Mouse (Mus musculus) bone marrow macrophage, adult 2 months (primary cell): ENCODE results near the gene Ostm1. TPM values are rescaled to one million over a fixed set of nuclear protein-coding genes. Genes with fewer than 3 reads are reported as not detected.

Experiments used
- H3K27ac ChIP-seq: 2 replicates; pipeline ENCODE4 v1.5.1; 2012; ENCODE audit warnings: low read depth, low read length; ENCODE audit not compliant: insufficient read depth
- H3K4me1 ChIP-seq: 2 replicates; pipeline ENCODE4 v1.6.1; 2012; ENCODE audit warnings: low read length; ENCODE audit not compliant: control insufficient read depth, insufficient read depth
- H3K4me3 ChIP-seq: 2 replicates; pipeline ENCODE4 v1.5.1; 2012; ENCODE audit warnings: mild to moderate bottlenecking, low read length, moderate library complexity; ENCODE audit not compliant: insufficient read depth
- CTCF ChIP-seq: IDR thresholded peaks from 2 replicates; pipeline ENCODE4 v1.5.1; 2012; ENCODE audit warnings: low read depth, mild to moderate bottlenecking, low read length, moderate library complexity
- POLR2A ChIP-seq: IDR thresholded peaks from 2 replicates; pipeline ENCODE4 v1.6.1; 2012; ENCODE audit warnings: mild to moderate bottlenecking, low read depth, low read length, borderline replicate concordance
- polyA plus RNA-seq: library from polyadenylated mRNA; stranded (reverse); fragments of >200 nt; gene quantifications from 2 replicates; pipeline ENCODE4 v1.2.4, GENCODE M21; 2012; ENCODE audit not compliant: missing spikeins, insufficient read depth, insufficient read length

The Ostm1 gene
- polyA plus RNA-seq, 1 experiment = 48.5 TPM

- H3K27ac ChIP-seq = peak overlapping the region; percentile 82
- peak overlapping the region; percentile 99 for H3K4me3 ChIP-seq
- TF ChIP-seq CTCF (no peak), POLR2A (0 out of 2 replicates have a peak, but pooled peaks have one; percentile 41)
Observed at GRCm38 (mm10) chr10:42678755-42679364, 95.2 kb downstream of the Ostm1 start.

GRCm38 (mm10) chr10:42679586-42679985, 96.0 kb downstream of the Ostm1 start:
- TF ChIP-seq POLR2A (no peak), CTCF (no peak)
- peak overlapping the region; percentile 99 for H3K4me3 ChIP-seq
- peaks cover 4% of the 10 kb centered on the region for H3K4me1 ChIP-seq
- peak overlapping the region; percentile 65 for H3K27ac ChIP-seq

More at GRCm38 (mm10) chr10:42678755-42679364, 95.2 kb downstream of the Ostm1 start:
- H3K4me1 ChIP-seq = peaks cover 4% of the 10 kb centered on the region

- Histone ChIP-seq H3K4me1 (peaks cover 4% of the 10 kb centered on the region), H3K4me3 (peak overlapping the region; percentile 35), H3K27ac (peak overlapping the region; percentile 36; the same call in 1 of the 2 replicates)
- TF ChIP-seq CTCF (no peak), POLR2A (no peak)
Observed at GRCm38 (mm10) chr10:42680582-42681001, 97.0 kb downstream of the Ostm1 start.

- Histone ChIP-seq H3K4me1 (peaks cover 4% of the 10 kb centered on the region), H3K4me3 (no peak overlapping the region), H3K27ac (no peak overlapping the region)
- TF ChIP-seq CTCF = no peak
- TF ChIP-seq POLR2A = no peak
Observed at GRCm38 (mm10) chr10:42682421-42682820, 98.8 kb downstream of the Ostm1 start.

- no peak overlapping the region for H3K27ac ChIP-seq
- no peak overlapping the region for H3K4me3 ChIP-seq
- no peak for TF ChIP-seq CTCF
- no peak for TF ChIP-seq POLR2A
- no peaks in the 10 kb centered on the region for H3K4me1 ChIP-seq
Observed at GRCm38 (mm10) chr10:42687873-42688272, 104.3 kb downstream of the Ostm1 start.

GRCm38 (mm10) chr10:42689694-42690093, 106.1 kb downstream of the Ostm1 start:
- no peak overlapping the region for H3K4me3 ChIP-seq
- H3K4me1 ChIP-seq = no peaks in the 10 kb centered on the region
- no peak overlapping the region for H3K27ac ChIP-seq
- TF ChIP-seq CTCF = no peak
- no peak for TF ChIP-seq POLR2A

GRCm38 (mm10) chr10:42690233-42691028, 106.8 kb downstream of the Ostm1 start:
- H3K27ac ChIP-seq = no peak overlapping the region
- H3K4me3 ChIP-seq = no peak overlapping the region
- no peaks in the 10 kb centered on the region for H3K4me1 ChIP-seq
- TF ChIP-seq POLR2A (no peak), CTCF (no peak)

- no peaks in the 10 kb centered on the region for H3K4me1 ChIP-seq
- no peak for TF ChIP-seq POLR2A
Observed at GRCm38 (mm10) chr10:42691051-42691450, 107.4 kb downstream of the Ostm1 start.

GRCm38 (mm10) chr10:42692095-42692494, 108.5 kb downstream of the Ostm1 start:
- no peak overlapping the region for H3K27ac ChIP-seq
- H3K4me1 ChIP-seq = no peaks in the 10 kb centered on the region
- no peak for TF ChIP-seq CTCF
- no peak for TF ChIP-seq POLR2A
- no peak overlapping the region for H3K4me3 ChIP-seq

More at GRCm38 (mm10) chr10:42691051-42691450, 107.4 kb downstream of the Ostm1 start:
- Histone ChIP-seq H3K27ac (no peak overlapping the region), H3K4me3 (no peak overlapping the region)

GRCm38 (mm10) chr10:42692794-42693193, 109.2 kb downstream of the Ostm1 start:
- no peak for TF ChIP-seq CTCF
- TF ChIP-seq POLR2A = no peak
- Histone ChIP-seq H3K27ac (no peak overlapping the region), H3K4me3 (no peak overlapping the region), H3K4me1 (no peaks in the 10 kb centered on the region)

GRCm38 (mm10) chr10:42693482-42693881, 109.9 kb downstream of the Ostm1 start:
- H3K4me1 ChIP-seq = no peaks in the 10 kb centered on the region
- H3K27ac ChIP-seq = no peak overlapping the region
- H3K4me3 ChIP-seq = no peak overlapping the region
- no peak for TF ChIP-seq POLR2A
- no peak for TF ChIP-seq CTCF
